Mouse (Mus musculus) liver, embryonic 14.5 days (tissue): ENCODE results near the gene Tubb4a. TPM values are rescaled to one million over a fixed set of nuclear protein-coding genes. Genes with fewer than 3 reads are reported as not detected.

ENCODE experiments used
- ATAC-seq: fragments of 200-750 bp; cut with Nextera tagmentation; 2 replicates; pipeline ENCODE4 v1.8.0; 2017; ENCODE audit warnings: moderate number of reproducible peaks, mild to moderate bottlenecking, moderate library complexity; ENCODE audit not compliant: insufficient read depth
- DNase-seq, 3 experiments: peaks; one replicate each; pipeline ENCODE4 v3.0.0-alpha.2; 2012 to 2013; ENCODE audit warnings: low read depth in 3 of 3, low spot score in 3 of 3
- H3K27ac ChIP-seq: fragments of 300-500 bp; sonication (generic); 2 replicates; pipeline ENCODE4 v1.5.1; 2014; ENCODE audit warnings: moderate library complexity, mild to moderate bottlenecking, control low read depth, inconsistent platforms
- H3K27me3 ChIP-seq: fragments of 300-500 bp; sonication (generic); 2 replicates; pipeline ENCODE4 v1.6.1; 2014; ENCODE audit warnings: mild to moderate bottlenecking, low read length, moderate library complexity; ENCODE audit not compliant: control insufficient read depth, insufficient read depth
- H3K36me3 ChIP-seq: fragments of 300-500 bp; sonication (generic); replicated peaks from 2 replicates; pipeline ENCODE4 v1.6.1; 2014; ENCODE audit warnings: low read depth; ENCODE audit not compliant: control insufficient read depth, insufficient read depth
- H3K4me1 ChIP-seq, 2 experiments: fragments of 200-500 bp in 1 of 2; fragments of 300-500 bp in 1 of 2; sonication (generic) in 1 of 2; replicated peaks; 2 replicates each; pipeline ENCODE4 v1.6.1; 2012 to 2014; ENCODE audit warnings: antibody characterized with exemption in 1 of 2, inconsistent platforms in 1 of 2, low read length in 1 of 2; ENCODE audit not compliant: control insufficient read depth in 2 of 2, insufficient read depth in 2 of 2
- H3K4me2 ChIP-seq: fragments of 300-500 bp; sonication (generic); 2 replicates; pipeline ENCODE4 v1.6.1; 2014; ENCODE audit warnings: low read depth, mild to moderate bottlenecking, control low read depth, moderate library complexity
- H3K4me3 ChIP-seq, 2 experiments: fragments of 200-500 bp in 1 of 2; fragments of 300-500 bp in 1 of 2; sonication (generic) in 1 of 2; 2 replicates each; pipeline ENCODE4 v1.5.1; 2012 to 2014; ENCODE audit warnings: low read depth in 2 of 2, low read length in 2 of 2, mild to moderate bottlenecking in 2 of 2, control low read depth in 1 of 2, inconsistent platforms in 1 of 2, moderate library complexity in 1 of 2; ENCODE audit not compliant: insufficient read depth in 1 of 2
- H3K9ac ChIP-seq: fragments of 300-500 bp; sonication (generic); replicated peaks from 2 replicates; pipeline ENCODE4 v1.6.1; 2014; ENCODE audit warnings: mild to moderate bottlenecking, control low read depth, moderate library complexity
- H3K9me3 ChIP-seq: fragments of 300-500 bp; sonication (generic); 2 replicates; pipeline ENCODE4 v1.6.1; 2016; ENCODE audit warnings: low read length, mixed read lengths; ENCODE audit not compliant: control insufficient read depth
- CTCF ChIP-seq: IDR thresholded peaks from 2 replicates; pipeline ENCODE4 v1.5.1; 2016; ENCODE audit warnings: antibody characterized with exemption, low read depth, control low read depth
- EP300 ChIP-seq: IDR thresholded peaks from 2 replicates; pipeline ENCODE4 v1.6.1; 2016; ENCODE audit warnings: antibody characterized with exemption, low read depth
- WGBS: fragments of 180-500 bp; shearing (Covaris S2); extraction: QIAGEN DNeasy Blood & Tissue Kit; methylation state at CpG from one replicate; pipeline ENCODE4 v1.1.7; 2014; ENCODE audit not compliant: insufficient replicate concordance; 5-methylcytosine and 5-hydroxymethylcytosine counted together
- polyA plus RNA-seq, 2 experiments: library from polyadenylated mRNA; depleted of rRNA in 1 of 2; stranded (reverse) in 1 of 2; unstranded in 1 of 2; fragments of >200 nt; fragmentation: Nextera tagmentation in 1 of 2; extraction: Ambion mirVana in 1 of 2; gene quantifications; 2 replicates each; pipeline versions ENCODE4 v1.2.1 to v1.2.3; 2012 to 2014

The Tubb4a gene
- polyA plus RNA-seq, 2 experiments, result 0.14 to 0.22 TPM

DNA sequence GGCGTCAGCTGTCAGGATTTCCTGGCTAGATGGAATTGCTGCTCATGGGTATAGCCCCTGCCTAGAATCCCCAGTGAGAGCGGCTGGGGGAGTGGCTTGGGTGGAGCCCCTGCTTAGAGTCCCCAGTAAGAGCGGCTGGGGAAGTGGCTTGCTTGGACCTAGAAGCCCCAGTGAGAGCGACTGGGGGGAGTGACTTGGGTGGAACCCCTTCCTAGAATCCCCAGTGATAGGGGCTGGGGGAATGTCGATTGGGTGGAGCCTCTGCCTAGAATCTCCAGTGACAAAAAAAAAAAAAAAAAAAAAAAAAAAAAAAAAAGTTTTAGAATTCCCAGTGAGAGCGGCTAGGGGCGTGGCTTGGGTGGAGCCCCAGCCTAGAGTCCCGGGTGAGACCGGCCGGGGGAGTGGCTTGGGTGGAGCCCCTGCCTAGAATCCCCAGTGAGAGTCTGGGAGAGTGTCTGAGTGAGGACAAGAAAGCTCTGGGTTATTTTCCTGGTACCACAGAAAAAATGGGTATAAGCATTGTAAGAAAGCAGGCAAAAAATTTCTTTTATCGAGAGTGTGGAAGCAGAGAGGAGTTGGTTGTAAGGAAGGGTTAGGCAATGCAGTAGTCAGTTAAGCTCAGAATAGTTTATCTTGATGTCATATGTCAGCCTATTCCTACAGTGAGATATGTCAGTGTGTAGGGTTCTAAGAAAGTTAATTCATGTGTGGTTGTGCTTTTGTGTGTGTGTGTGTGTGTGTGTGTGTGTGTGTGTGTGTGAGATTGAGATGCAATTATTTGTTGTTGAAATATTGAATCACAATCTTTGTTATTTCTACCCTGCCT lies 31.2 kb upstream of the Tubb4a start:
- H3K36me3 ChIP-seq, result no peaks in the 10 kb centered on the region
- TF ChIP-seq CTCF (no peak), EP300 (no peak)
- no peak for DNase-seq

DNA sequence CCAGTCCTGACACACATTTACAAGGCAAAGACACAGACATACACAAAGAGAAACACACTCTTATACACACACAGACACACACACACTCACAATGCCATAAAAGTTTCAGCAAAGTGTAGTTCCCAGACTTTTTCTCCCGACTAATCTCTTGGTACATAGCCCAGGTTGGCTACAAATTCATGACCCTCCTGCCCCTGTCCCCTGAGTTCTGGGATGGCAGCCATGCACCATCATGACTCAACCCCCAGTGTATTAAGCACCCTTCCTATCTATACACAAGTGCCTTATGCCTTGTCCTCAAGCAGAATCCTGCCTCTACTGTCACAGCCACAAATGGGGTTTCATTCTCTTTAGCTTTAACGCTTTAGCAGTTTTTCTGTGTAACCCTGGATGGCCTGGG lies 29.2 kb upstream of the Tubb4a start:
- WGBS, result 69% methylated on average over 2 of the region's 2 CpGs
- Histone ChIP-seq H3K9ac (no peak overlapping the region), H3K9me3 (no peaks in the 10 kb centered on the region), H3K4me3 (no peak overlapping the region), H3K36me3 (no peaks in the 10 kb centered on the region), H3K27ac (no peak overlapping the region), H3K4me1 (peaks cover 2 to 3% of the 10 kb centered on the region in 2 experiments; a peak in 1 of 4 replicates), H3K4me2 (no peak overlapping the region), H3K27me3 (no peaks in the 10 kb centered on the region; the same call in 1 of the 2 replicates)
- ATAC-seq (no peak), DNase-seq (no peak)
- TF ChIP-seq CTCF, result no peak
- no peak for TF ChIP-seq EP300

More for the DNA sequence above, 31.2 kb upstream of the Tubb4a start:
- Histone ChIP-seq H3K27me3 (no peaks in the 10 kb centered on the region; the same call in 1 of the 2 replicates), H3K4me2 (peak overlapping the region; percentile 28), H3K27ac (no peak overlapping the region), H3K9me3 (no peaks in the 10 kb centered on the region), H3K9ac (no peak overlapping the region), H3K4me3 (no peak overlapping the region), H3K4me1 (peaks cover 2 to 3% of the 10 kb centered on the region in 2 experiments; a peak in 1 of 4 replicates)
- WGBS, result 5% methylated on average over 11 of the region's 11 CpGs
- peak; percentile 77; the same call in 1 of the 2 replicates for ATAC-seq

DNA sequence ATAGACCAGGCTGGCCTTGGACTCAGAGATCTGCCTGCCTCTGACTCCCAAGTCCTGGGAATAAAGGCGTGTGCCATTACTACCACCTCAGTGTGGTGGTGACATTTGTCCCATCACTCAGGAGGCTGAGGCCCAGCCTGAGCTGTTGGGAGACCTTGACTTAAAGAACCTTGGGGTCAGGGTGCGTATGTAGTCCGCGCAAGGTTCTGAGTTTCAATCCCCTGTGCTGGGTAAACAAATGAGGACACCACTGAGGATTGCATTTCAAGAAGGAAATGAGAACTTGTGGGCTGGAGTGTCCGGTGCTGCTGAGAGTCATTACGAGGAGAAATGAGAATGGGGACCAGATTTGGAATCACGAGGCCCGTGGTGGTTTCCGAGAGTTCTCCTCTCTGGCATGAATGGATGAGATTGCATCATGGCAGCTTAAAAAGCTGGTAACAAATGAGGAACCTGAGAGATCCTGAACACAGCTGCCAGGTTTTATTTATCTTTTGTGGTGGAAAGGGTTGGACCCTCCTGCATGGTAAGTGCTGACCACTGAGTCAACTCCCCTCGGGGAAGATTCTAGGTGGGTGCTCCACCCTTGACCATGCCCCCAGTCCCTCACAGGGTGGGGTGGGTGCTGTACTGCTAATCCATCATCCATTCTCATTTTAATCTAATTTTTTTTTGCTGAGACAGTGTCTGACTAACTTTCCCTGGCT lies 25.3 kb upstream of the Tubb4a start:
- ATAC-seq, result no peak
- no peak overlapping the region for H3K27ac ChIP-seq
- no peaks in the 10 kb centered on the region for H3K4me1 ChIP-seq
- WGBS, result 44% methylated on average over 10 of the region's 10 CpGs
- no peaks in the 10 kb centered on the region for H3K36me3 ChIP-seq
- H3K27me3 ChIP-seq, result no peaks in the 10 kb centered on the region; the same call in 1 of the 2 replicates
- H3K4me2 ChIP-seq, result no peak overlapping the region
- no peak for DNase-seq
- no peak overlapping the region for H3K9ac ChIP-seq
- no peak overlapping the region for H3K4me3 ChIP-seq
- no peaks in the 10 kb centered on the region for H3K9me3 ChIP-seq
- TF ChIP-seq EP300, result no peak
- no peak for TF ChIP-seq CTCF

- TF ChIP-seq EP300, result 0 out of 2 replicates have a peak, but pooled peaks have one; percentile 14
- TF ChIP-seq CTCF, result no peak
- WGBS, result 26% methylated on average over 1 of the region's 1 CpGs
- DNase-seq (no peak), ATAC-seq (no peak)
- H3K27ac ChIP-seq, result no peak overlapping the region
- no peak overlapping the region for H3K9ac ChIP-seq
- H3K4me3 ChIP-seq, result no peak overlapping the region
- peaks cover 16% of the 10 kb centered on the region for H3K27me3 ChIP-seq
- H3K36me3 ChIP-seq, result no peaks in the 10 kb centered on the region
- no peaks in the 10 kb centered on the region for H3K9me3 ChIP-seq
- no peaks in the 10 kb centered on the region for H3K4me1 ChIP-seq
- no peak overlapping the region for H3K4me2 ChIP-seq
Observed at GRCm38 (mm10) chr17:57110005-57110404, 22.4 kb upstream of the Tubb4a start.

- no peak for DNase-seq
- WGBS, result 38% methylated on average over 5 of the region's 5 CpGs
- Histone ChIP-seq H3K4me1 (peaks cover 0 to 2% of the 10 kb centered on the region in 2 experiments; a peak in 1 of 4 replicates), H3K27ac (no peak overlapping the region), H3K9ac (no peak overlapping the region), H3K27me3 (peaks cover 16% of the 10 kb centered on the region), H3K36me3 (no peaks in the 10 kb centered on the region), H3K4me3 (no peak overlapping the region), H3K9me3 (no peaks in the 10 kb centered on the region), H3K4me2 (no peak overlapping the region)
- no peak for TF ChIP-seq CTCF
- TF ChIP-seq EP300, result no peak
- no peak for ATAC-seq
Observed at GRCm38 (mm10) chr17:57108666-57109171, 21.1 kb upstream of the Tubb4a start.
